Mouse (Mus musculus) gonadal fat pad, adult 2 months (tissue): ENCODE results near the gene Ryr1. TPM values are rescaled to one million over a fixed set of nuclear protein-coding genes. Genes with fewer than 3 reads are reported as not detected.

Source experiments
- DNase-seq: peaks from one replicate; pipeline ENCODE4 v3.0.0-alpha.2; 2012; ENCODE audit warnings: low read depth
- polyA plus RNA-seq: library from polyadenylated mRNA; depleted of rRNA; stranded (reverse); fragments of >200 nt; gene quantifications from 2 replicates; pipeline ENCODE4 v1.2.3, GENCODE M21; 2012; rRNA removed

Gene Ryr1
- 0.16 and 0.32 TPM in 2 replicates for polyA plus RNA-seq

DNA sequence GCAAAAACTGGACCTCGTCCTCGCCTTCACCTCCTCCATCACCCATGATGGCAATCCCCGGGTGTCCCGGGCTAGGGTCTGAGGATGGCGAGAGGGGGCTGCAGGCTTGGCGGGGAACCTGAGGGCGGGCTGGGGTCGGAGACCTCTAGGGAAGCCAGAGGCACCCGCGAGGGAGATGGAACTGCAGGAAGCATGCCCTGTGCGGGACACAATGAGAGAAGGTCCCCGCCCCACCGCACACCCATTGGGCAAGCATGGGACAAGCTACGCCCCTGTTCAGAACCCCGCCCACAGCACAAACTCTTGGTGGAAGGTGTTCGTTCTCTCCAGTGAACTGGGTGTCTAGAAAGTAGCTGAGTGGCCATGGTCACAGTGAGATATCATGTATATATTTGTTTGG lies at the start of gene Ryr1:
Gene Ryr1, minus strand, starts transcription at position 210 of the 400 bp plus-strand sequence.
- DNase-seq, result no peak

DNA sequence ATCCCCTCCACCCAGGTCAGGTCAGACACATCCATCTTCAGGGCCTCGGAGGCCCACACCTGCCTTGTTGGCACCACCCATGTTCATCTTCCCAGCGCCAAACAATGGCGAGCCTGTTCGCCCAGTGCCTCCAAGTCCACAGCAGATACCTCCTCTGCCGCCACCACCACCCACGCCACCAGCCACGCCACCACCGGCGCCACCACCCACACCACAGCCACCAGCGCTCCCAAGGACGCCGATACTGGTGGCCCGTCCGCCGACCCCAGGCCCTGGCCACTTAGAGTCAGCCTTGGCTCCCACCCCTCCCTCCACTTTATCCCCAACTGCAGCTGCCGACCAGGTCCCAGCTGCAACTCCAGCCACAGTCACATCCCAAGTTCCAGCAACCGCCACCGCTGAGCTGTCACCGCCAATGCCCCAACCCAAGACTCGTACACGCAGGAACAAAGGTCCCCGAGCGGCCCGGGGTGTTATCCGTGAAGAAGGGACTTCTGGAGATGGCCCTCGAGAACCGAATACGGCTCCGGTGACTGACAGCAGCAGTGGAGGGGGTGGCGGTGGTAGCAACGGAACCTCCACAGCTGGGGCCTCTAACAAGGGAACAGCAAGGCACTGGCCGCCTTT lies 47.5 kb upstream of the Ryr1 start:
- DNase-seq, result no peak

DNA sequence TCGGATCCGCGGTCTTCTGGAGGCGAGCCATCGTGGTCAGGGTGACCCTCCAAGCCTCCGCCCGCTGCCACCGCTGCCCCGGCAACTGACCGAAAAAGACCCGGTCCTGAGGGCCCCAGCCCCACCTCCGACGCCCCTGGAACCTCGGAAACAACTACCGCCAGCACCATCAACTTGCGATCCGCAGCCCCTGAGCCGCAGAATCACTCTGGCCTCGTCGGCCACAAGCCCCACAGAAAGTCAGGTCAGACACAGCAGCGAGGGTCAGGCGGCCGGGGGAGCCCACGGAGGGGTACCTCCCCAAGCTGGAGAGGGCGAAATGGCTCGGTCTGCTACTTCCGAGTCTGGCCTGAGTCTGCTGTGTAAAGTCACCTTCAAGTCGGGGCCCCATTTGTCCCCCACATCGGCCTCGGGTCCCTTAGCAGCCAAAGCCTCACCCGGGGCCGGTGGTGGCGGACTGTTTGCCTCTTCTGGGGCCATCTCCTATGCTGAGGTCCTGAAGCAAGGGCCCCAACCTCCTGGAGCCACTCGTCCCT lies 46.7 kb upstream of the Ryr1 start:
- DNase-seq, result no peak

DNA sequence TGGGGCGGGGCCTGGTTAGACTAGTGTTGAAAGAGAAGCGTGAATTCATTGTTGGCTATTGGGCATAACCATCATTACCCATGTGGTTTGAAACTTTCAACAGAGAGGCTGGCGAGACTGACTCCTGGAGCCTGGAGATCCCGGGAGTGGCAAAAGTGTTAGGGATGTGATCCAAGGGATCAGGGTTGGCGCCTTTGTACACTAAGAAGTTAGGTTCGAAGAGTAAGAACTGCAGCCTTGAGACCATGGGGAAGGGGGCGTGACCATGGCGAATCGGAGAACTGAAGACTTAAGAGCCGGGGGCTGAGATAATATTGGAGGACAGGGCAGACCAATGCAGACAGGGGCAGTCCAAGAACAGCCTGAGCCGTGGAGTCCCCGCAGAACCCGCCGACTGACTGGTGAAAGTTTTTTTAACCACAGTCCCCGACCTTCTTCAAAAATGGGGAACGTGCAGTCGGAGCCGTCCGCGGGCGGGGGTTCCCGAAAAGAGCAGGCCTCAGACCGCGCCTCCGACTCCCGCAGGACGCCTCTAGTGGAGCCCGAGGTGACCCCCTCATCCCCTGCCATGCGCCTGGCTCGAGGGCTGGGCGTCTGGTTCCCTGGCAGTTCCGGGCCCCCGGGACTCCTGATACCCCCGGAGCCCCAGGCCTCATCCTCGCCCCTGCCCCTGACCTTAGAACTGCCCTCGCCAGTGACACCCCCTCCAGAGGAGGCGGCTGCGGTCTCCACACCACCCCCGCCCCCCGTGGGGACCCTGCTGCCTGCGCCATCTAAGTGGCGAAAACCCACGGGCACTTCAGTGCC lies 46.0 kb upstream of the Ryr1 start:
- DNase-seq, result no peak

DNA sequence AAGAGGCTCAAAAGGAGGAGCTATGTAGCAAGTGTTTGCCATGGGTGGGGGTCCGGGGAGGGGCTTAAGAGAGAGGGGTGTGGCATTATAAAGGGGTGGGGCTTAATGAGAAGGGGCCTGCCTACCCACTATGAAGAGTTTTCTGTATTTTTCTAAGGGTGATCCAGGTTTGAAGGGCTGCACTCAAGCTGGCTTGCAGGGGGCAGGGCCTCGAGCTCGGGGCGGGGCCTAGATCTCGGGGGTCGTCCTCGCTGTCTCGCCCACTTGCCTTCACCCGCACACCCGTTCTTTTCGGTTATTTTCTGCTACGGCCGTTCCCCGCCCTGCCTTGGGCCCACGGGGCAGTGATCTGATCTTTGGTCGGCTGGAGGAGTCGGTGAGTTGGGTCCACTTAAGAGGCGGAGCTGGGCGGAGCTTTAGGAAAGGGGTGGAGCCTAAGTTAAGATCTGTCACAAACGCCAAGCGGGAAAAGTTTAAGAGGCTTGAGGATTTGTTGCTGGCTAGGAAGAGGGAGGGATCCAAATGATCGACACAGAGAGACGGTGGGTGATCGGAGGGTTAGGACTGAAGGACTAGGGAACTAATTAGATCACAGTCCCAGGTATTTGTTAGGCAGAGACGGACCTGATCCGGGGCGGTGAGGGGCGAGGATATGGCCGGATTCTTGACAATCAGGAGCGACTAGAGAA lies 45.2 kb upstream of the Ryr1 start, which contains the start of the genes Ggn and Spred3:
Gene Ggn, plus strand, starts transcription at position 145 of the 689 bp plus-strand sequence.
Gene Spred3, minus strand, starts transcription at position 346 of the 689 bp plus-strand sequence.
- no peak for DNase-seq

DNA sequence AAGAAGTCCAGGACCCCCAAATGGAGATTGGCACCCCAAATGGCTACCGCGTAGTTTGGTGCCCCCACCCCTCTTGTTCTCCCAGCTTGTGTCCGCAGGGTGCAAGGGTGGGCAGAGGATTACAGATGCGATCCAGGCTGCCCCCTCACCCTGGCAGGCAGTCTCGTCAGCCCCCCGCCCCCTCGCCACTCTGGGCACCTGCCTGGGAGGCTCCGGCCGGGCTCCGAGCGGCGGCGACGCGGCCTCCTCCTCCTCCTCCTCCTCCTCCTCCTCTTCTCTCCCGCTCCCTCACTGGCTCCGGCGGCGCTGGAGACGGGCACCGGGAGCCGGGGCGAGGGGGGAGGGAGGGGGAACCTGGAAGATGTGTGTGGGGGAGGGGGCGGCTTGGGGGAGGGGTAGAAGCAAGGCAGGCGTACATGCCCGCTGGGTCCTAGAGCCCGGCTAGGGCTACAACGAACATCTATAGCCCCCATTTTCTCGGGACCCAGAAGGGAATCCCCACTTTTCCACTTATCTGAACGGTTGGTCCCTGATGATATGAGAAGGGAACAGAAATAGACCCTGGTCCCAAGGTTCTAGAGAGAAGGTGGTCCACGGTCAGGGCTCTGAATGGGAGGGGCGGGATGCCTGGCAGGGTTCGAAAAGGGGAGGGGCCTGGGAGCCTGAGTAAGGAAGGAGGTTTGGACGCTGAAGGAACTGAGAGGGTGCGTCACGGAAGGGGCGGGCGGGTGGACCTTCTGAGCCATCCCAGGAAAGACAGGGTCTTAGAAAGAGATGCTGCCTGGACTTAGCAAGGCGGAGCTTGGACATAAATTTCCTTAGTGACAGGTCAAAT lies 44.5 kb upstream of the Ryr1 start:
- no peak for DNase-seq

DNA sequence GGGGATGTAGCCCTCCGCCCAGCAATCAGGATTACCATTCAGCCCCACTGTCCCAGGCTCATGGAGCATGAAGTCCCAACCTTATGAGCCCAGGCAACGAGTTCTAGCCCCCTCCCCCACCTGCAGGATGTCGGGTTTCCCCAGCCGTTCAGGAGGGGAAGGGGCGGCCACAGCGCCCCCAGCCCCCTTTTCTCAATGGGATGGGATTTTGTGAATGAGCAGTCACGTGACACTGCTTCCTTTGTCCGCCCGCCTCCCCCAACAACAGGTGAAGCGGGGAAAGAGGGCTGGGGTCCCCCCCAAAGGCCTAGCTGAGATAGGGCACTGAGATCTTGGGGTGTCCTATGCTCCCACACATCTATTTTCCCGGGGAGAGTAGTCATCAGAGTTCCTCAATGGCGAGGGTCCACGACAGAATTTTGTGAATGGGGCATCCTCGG lies 43.8 kb upstream of the Ryr1 start:
- DNase-seq, result no peak

DNA sequence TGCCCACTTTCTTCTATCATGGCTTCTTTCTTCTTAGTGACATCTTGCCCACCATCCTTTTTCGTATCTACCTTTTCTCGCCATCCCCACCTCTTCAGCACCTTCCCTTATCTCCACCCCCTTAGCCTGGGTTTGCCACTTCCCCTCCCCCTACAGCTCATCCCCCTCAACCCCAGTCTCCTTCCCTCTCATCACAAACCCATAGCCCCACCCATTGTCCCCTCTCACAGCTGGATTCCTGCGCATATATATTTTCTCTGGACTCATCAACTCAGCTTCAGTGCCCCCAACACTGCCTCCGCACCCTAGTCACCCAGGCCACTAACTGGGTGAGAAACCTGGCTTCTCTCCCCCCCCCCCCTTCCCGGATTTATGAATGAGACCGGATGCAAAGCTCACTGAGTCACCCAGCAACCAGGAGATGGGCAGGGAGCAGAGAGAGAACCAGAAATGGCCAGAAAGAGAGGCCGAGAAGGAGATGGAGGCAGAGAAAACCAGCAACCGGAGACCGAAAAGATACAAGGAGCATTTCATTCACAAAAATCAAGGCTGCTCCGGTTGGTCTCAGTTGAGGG lies 43.2 kb upstream of the Ryr1 start:
- DNase-seq, result no peak

DNA sequence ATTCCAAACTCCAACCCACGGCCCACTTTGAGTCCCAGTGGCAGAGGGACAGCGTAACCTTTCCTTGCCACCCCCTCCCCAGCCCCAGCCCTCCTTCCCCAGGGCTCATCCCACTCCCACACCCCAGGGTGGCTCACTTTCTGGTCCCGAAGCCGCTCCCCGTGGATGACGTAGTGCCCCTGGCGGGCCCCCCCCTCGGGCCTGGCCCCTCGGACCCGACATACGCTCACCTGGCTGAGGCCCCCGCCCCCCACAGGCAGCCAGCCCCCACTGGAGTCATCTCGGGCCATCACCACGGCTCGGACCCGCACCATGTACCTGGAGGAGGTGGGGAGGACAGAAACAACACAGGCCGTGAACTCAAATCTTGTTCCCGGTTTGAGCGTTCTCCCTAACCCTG lies 42.7 kb upstream of the Ryr1 start:
- DNase-seq, result no peak

DNA sequence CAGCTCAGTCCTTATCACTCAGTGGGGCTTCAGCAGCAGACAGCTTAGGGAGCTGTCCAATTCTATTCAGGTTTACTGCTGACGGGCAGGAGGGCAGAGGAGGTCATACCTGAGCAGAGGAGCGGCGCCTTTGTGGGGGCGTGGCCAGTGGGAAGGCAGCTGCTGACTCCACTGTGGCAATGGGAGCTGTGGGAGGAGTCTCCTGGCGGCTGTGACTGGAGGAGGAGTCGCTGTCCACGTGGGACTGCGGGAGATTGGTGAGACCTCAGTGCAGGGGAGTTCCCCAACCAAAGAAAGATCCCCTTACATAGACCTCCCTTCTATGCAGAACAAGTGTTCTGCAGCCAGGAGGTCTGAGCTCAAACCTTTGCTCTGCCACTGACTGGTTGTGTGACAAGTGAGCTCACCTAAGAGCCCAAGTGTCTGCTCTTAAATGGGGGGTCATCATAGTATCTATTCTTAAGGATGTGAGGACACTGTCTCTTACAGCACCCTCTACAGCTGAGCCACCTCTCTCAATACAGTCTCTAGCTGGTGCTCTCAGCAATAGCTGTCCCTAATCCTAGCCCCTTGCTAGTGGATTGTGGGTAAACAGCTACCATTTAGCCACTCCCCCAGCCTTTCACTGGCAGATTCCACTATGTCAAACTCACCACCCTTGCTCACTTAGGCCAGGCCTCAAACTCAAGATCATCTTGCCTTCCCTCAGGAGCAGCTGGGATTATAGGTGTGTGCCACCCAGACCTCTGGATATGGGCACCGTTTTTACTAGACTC lies 38.0 kb upstream of the Ryr1 start:
- no peak for DNase-seq

DNA sequence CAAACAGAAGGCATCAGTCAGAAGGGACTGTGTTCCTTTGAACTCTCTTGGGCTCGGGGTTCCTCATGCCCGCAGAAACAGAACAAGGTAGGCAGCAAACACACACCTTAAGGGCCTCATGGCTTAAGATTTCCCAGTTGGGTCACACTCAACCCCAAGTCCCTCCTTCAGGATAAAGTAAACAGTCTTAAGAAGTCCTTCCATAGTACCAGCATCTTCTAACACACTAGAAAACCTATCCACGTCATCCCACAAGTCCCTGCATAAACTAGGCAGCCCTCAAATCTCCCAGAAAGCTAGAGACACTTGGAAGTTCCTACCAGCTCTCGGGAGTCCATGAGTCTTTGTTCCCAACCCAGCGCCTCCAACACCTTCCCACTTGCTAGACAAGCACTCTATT lies 37.3 kb upstream of the Ryr1 start:
- DNase-seq, result no peak

DNA sequence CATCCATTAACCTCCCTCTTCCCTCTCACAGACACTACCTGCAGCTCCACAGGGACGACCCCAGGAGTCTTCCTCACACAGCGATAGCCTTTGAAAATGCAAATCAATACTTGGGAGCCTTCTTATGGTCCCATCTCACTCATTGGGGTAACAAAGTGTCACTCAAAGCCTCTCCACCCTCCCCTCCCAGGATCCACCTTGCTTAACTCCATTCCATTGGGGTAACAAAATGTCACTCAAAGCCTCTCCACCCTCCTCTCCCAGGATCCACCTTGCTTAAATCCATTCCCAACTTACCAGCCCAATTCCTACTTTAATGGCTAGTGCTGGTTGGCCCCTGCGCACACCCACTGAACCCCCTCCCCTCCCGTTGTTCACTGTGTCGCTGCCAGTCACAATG lies 33.3 kb upstream of the Ryr1 start:
- no peak for DNase-seq

DNA sequence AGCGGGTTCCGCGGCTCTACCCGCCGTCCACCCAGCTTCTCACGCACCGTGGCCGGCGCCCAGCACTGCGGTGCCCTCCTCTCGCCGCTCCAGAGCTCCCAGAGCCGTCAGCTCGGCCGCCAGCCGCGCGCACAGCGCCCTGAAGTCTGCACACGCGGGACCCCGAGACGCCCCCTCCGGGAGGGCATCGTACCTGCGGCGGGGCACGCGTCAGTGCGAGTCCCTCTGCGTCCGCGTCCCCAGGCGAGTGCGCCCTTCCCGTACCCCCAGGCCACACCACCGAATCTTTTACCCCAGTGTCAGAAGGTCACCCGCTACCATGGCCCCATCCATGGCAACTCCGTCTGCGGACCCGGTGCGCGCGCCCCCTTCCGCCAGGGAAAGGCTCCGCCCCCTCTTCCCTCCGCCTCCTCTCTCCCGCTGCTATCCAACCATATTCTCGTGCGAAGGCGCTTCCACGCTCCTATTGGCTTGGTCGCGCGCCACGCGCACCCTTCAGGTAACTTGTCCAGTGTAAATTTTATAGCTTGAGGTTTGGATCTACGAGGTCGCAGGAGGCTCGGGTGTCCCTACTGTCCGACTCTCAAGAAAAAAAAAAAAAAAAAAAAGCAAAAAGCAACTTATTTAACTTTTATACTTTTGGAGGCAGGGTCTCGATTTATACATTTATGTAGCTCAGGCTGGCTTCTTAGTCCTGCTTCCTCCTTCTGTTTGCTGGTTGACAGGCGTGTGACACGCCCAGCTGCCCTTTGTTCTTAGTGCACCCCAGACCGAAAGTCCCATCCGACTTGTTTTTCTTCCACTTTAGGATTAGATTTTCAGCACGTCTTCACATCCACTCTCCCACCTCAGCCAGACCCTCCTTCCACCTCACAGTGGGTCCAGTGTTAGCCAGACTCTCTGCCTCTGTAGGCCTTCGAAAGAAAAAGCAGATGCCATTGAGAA lies 31.1 kb upstream of the Ryr1 start, which contains the start of gene Fam98c:
Gene Fam98c, minus strand, starts transcription at position 397 of the 945 bp plus-strand sequence.
- DNase-seq, result no peak

DNA sequence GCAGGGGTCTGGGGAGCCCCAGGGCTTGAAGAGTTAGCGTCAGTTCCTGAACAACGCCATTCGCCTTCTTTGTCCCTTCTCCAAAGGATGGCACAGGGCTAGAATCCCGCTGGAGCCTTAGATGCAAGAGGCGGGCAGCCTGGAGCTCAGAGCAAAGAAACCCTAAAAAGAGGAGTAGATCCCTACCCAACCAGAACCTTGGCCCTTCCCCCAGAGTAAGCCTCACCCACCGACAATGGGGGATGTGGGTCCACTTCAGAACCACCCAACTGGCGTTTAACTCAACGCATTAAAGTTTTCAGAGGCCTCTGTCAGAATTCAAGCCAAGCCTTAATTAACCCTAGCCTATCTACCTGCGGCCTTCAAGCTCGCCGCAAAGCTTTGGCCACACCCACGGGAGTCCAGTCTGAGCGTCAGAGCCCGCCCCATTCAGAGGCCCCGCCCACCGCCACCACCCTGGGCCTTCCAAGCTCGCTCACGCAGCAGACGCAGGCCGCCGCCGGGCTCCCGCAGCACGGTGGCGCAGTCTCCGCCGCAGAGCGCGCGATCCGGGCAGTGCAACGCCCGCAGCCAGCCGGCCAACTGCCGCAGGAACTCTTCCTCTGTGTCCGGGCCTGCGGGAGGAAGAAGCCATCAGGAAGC lies 30.3 kb upstream of the Ryr1 start:
- no peak for DNase-seq

DNA sequence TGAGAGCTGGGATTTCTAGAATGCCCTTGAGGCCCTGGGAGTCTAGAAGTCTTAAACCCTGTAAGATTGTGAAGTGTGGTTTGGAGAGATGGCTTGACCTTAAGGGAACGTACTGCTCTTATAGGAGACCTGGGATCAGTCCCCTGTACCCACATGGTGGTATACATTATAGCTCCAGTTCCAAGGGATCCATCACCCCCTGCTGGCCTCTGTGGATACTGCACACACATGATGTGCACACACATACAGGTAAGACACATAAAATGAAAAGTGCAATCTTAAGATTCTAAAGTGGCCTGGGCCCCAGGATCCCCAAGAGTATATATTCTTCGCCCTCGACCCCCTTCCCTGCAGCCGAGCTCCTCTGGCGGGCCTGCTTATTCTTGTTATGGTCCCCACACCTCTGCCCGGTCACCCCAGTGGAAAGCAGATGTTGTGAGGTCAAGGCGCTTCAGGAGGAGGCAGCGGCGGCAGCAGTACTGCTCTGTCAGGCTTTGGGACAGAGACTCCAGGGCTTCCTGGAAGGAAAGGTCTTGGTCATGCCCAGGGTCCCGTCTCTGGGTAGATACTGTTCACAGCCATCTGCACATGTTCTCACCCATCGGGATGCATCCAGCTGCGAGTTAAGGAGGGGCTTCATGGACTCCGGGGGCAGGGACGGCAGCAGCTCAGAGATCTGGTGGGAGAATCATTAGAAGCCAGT lies 29.2 kb upstream of the Ryr1 start:
- DNase-seq, result no peak

DNA sequence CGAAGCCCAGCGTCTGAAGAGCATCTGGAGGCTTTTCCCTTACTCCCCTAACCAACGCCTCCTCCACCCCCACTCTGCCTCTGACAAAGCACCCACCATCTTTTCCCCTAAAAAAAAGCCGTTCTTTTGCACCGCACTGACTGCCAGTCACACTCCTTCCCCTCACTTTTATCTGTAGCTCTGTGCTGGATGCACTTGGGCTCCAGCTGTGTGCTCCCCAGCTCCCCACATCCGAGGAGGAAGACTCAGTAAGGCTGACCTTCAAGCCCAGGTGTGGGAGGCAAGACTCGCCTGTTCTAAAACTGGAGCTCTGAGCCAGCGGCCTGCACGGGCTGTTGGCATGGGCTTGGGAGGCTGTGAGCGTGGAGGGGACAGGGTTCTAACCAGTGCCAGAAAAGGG lies 26.5 kb upstream of the Ryr1 start:
- no peak for DNase-seq

DNA sequence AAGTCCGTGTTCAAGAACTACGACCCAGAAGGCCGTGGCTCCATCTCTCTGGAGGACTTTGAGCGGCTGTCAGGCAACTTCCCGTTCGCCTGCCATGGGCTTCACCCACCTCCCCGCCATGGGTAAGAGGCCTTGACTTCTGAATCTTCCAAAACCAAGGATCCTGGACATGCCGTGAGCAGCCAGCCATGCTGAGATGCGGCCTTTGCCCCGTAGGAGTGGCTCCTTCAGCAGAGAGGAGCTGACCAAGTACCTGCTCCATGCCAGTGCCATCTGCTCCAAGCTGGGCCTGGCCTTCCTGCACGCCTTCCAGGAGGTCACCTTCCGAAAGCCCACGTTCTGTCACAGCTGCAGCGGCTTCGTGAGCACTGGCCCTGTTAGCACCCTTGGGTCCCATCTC lies 23.8 kb upstream of the Ryr1 start:
- no peak for DNase-seq
